Mouse (Mus musculus) heart, embryonic 14.5 days (tissue): Measurements from ENCODE around the gene Chfr. TPM values are rescaled to one million over a fixed set of nuclear protein-coding genes. Genes with fewer than 3 reads are reported as not detected.
A peak's percentile ranks its signal among the peaks of the same experiment; 100 is the strongest.

Experiments used
- ATAC-seq: fragments of 200-750 bp; cut with Nextera tagmentation; 2 replicates; pipeline ENCODE4 v1.8.0; 2017; ENCODE audit warnings: low read depth, moderate TSS enrichment; ENCODE audit not compliant: insufficient number of reproducible peaks, insufficient read depth, low FRiP score
- H3K27ac ChIP-seq, 2 experiments: fragments of 200-500 bp in 1 of 2; fragments of 300-500 bp in 1 of 2; sonication (generic) in 1 of 2; replicated peaks in 1 of 2; 2 replicates each; pipeline ENCODE4 v1.5.1; 2012 to 2014; ENCODE audit warnings: low read depth in 2 of 2, low read length in 2 of 2, control low read depth in 1 of 2, mild to moderate bottlenecking in 1 of 2, mixed read lengths in 1 of 2; ENCODE audit not compliant: control insufficient read depth in 1 of 2, insufficient read depth in 1 of 2
- H3K27me3 ChIP-seq: fragments of 300-500 bp; sonication (generic); 2 replicates; pipeline ENCODE4 v1.6.1; 2014; ENCODE audit warnings: mild to moderate bottlenecking, low read length, control low read depth; ENCODE audit not compliant: control insufficient read depth, insufficient read depth
- H3K36me3 ChIP-seq: fragments of 300-500 bp; sonication (generic); 2 replicates; pipeline ENCODE4 v1.6.1; 2014; ENCODE audit warnings: mild to moderate bottlenecking, control low read depth, low read length, mixed read lengths; ENCODE audit not compliant: control insufficient read depth, insufficient read depth
- H3K4me1 ChIP-seq, 2 experiments: fragments of 200-500 bp in 1 of 2; fragments of 300-500 bp in 1 of 2; sonication (generic) in 1 of 2; 2 replicates each; pipeline ENCODE4 v1.6.1; 2012 to 2014; ENCODE audit warnings: low read length in 2 of 2, control low read depth in 1 of 2, mixed read lengths in 1 of 2; ENCODE audit not compliant: control insufficient read depth in 2 of 2, insufficient read depth in 2 of 2
- H3K4me2 ChIP-seq: fragments of 300-500 bp; sonication (generic); 2 replicates; pipeline ENCODE4 v1.6.1; 2014; ENCODE audit warnings: mild to moderate bottlenecking, low read length
- H3K4me3 ChIP-seq, 2 experiments: fragments of 200-500 bp in 1 of 2; fragments of 300-500 bp in 1 of 2; sonication (generic) in 1 of 2; 2 replicates each; pipeline ENCODE4 v1.5.1; 2012 to 2014; ENCODE audit warnings: low read length in 2 of 2, mild to moderate bottlenecking in 2 of 2, control low read depth in 1 of 2, low read depth in 1 of 2, moderate library complexity in 1 of 2; ENCODE audit not compliant: control insufficient read depth in 1 of 2, insufficient read depth in 1 of 2
- H3K9ac ChIP-seq: fragments of 300-500 bp; sonication (generic); 2 replicates; pipeline ENCODE4 v1.6.1; 2014; ENCODE audit warnings: mild to moderate bottlenecking, low read length
- H3K9me3 ChIP-seq: fragments of 300-500 bp; sonication (generic); 2 replicates; pipeline ENCODE4 v1.6.1; 2016; ENCODE audit warnings: low read length, control low read depth; ENCODE audit not compliant: control insufficient read depth
- WGBS: fragments of 180-500 bp; shearing (Covaris S2); extraction: QIAGEN DNeasy Blood & Tissue Kit; methylation state at CpG from one replicate; pipeline ENCODE4 v1.1.7; 2014; 5-methylcytosine and 5-hydroxymethylcytosine counted together
- polyA plus RNA-seq: library from polyadenylated mRNA; unstranded; fragments of >200 nt; fragmentation: Nextera tagmentation; extraction: Ambion mirVana; gene quantifications from 2 replicates; pipeline ENCODE4 v1.2.1, GENCODE M21; 2014

The Chfr gene
- polyA plus RNA-seq, 1 experiment from 2014 or later = 32.5 TPM

GRCm38 (mm10) chr5:110176362-110177020 is 40.8 kb downstream of the Chfr start, which contains the start of gene Golga3:
Golga3 (plus strand) TSS chr5:110176701.
- H3K4me3 ChIP-seq = peak within 1 kb of the TSS; percentile 90 to 97
- H3K4me1 ChIP-seq = peaks cover 0 to 15% of the 10 kb centered on the region in 2 experiments; a peak in 2 of 4 replicates
- peak within 1 kb of the TSS; percentile 80 for H3K4me2 ChIP-seq
- H3K36me3 ChIP-seq = peaks cover 15% of the 10 kb centered on the region
- ATAC-seq = peak; percentile 96
- peak within 1 kb of the TSS; percentile 76 to 83 for H3K27ac ChIP-seq
- peak within 1 kb of the TSS; percentile 92 for H3K9ac ChIP-seq
- H3K9me3 ChIP-seq = no peaks in the 10 kb centered on the region
- under 1% methylated on average over 40 of the region's 41 CpGs for WGBS
- no peaks in the 10 kb centered on the region for H3K27me3 ChIP-seq

- peaks cover 14% of the 10 kb centered on the region for H3K36me3 ChIP-seq
- H3K27me3 ChIP-seq = no peaks in the 10 kb centered on the region
- H3K9me3 ChIP-seq = no peaks in the 10 kb centered on the region
- 3% methylated on average over 19 of the region's 19 CpGs for WGBS
- peak overlapping the region; percentile 92 for H3K9ac ChIP-seq
- H3K4me2 ChIP-seq = peak overlapping the region; percentile 70
- H3K27ac ChIP-seq = peak overlapping the region; percentile 76 to 83
- H3K4me3 ChIP-seq = peak overlapping the region; percentile 90 to 97
- peak; percentile 9; the same call in 1 of the 2 replicates for ATAC-seq
- peaks cover 0 to 15% of the 10 kb centered on the region in 2 experiments; a peak in 2 of 4 replicates for H3K4me1 ChIP-seq
Measured at GRCm38 (mm10) chr5:110177021-110177420, 41.4 kb downstream of the Chfr start.

GRCm38 (mm10) chr5:110178628-110179027 is 43.0 kb downstream of the Chfr start:
- peaks cover 0 to 15% of the 10 kb centered on the region in 2 experiments; a peak in 2 of 4 replicates for H3K4me1 ChIP-seq
- H3K27ac ChIP-seq = no peak overlapping the region
- no peak overlapping the region for H3K4me2 ChIP-seq
- H3K36me3 ChIP-seq = peaks cover 18% of the 10 kb centered on the region
- ATAC-seq = no peak
- no peak overlapping the region for H3K4me3 ChIP-seq
- H3K27me3 ChIP-seq = no peaks in the 10 kb centered on the region
- no peaks in the 10 kb centered on the region for H3K9me3 ChIP-seq
- WGBS = 65% methylated on average over 2 of the region's 2 CpGs
- no peak overlapping the region for H3K9ac ChIP-seq

GRCm38 (mm10) chr5:110181716-110182115 is 46.1 kb downstream of the Chfr start:
- H3K27me3 ChIP-seq = no peaks in the 10 kb centered on the region
- no peak overlapping the region for H3K9ac ChIP-seq
- no peak overlapping the region for H3K27ac ChIP-seq
- H3K36me3 ChIP-seq = peaks cover 48% of the 10 kb centered on the region
- no peaks in the 10 kb centered on the region for H3K9me3 ChIP-seq
- no peak for ATAC-seq
- no peak overlapping the region for H3K4me2 ChIP-seq
- WGBS = 59% methylated on average over 5 of the region's 5 CpGs
- H3K4me1 ChIP-seq = peaks cover 0 to 11% of the 10 kb centered on the region in 2 experiments; a peak in 2 of 4 replicates
- H3K4me3 ChIP-seq = no peak overlapping the region

GRCm38 (mm10) chr5:110203164-110203895 is 67.7 kb downstream of the Chfr start:
- no peak overlapping the region for H3K4me3 ChIP-seq
- H3K27ac ChIP-seq = no peak overlapping the region
- no peak for ATAC-seq
- no peak overlapping the region for H3K4me2 ChIP-seq
- no peaks in the 10 kb centered on the region for H3K27me3 ChIP-seq
- WGBS = 82% methylated on average over 10 of the region's 10 CpGs
- H3K4me1 ChIP-seq = no peaks in the 10 kb centered on the region
- H3K9me3 ChIP-seq = no peaks in the 10 kb centered on the region
- peaks cover 86% of the 10 kb centered on the region for H3K36me3 ChIP-seq
- no peak overlapping the region for H3K9ac ChIP-seq

GRCm38 (mm10) chr5:110204777-110205176 is 69.1 kb downstream of the Chfr start:
- H3K4me2 ChIP-seq = no peak overlapping the region
- H3K4me1 ChIP-seq = no peaks in the 10 kb centered on the region
- H3K9me3 ChIP-seq = no peaks in the 10 kb centered on the region
- WGBS = 77% methylated on average over 6 of the region's 6 CpGs
- H3K36me3 ChIP-seq = peaks cover 98% of the 10 kb centered on the region
- no peak for ATAC-seq
- no peaks in the 10 kb centered on the region for H3K27me3 ChIP-seq
- no peak overlapping the region for H3K27ac ChIP-seq
- H3K4me3 ChIP-seq = no peak overlapping the region
- H3K9ac ChIP-seq = no peak overlapping the region

- H3K27me3 ChIP-seq = no peaks in the 10 kb centered on the region
- 85% methylated on average over 2 of the region's 2 CpGs for WGBS
- H3K36me3 ChIP-seq = peaks cover 99% of the 10 kb centered on the region
- no peak overlapping the region for H3K9ac ChIP-seq
- no peaks in the 10 kb centered on the region for H3K4me1 ChIP-seq
- H3K4me2 ChIP-seq = no peak overlapping the region
- H3K4me3 ChIP-seq = no peak overlapping the region
- ATAC-seq = no peak
- H3K27ac ChIP-seq = no peak overlapping the region
- H3K9me3 ChIP-seq = no peaks in the 10 kb centered on the region
Measured at GRCm38 (mm10) chr5:110211312-110211711, 75.7 kb downstream of the Chfr start.
